Mouse (Mus musculus) ES-E14 (cell line): ENCODE measurements around the gene Acadvl. TPM values are rescaled to one million over a fixed set of nuclear protein-coding genes. Genes with fewer than 3 reads are reported as not detected.

ENCODE experiments used
- DNase-seq: peaks from one replicate; pipeline ENCODE4 v3.0.0-alpha.2; 2013; ENCODE audit warnings: low read depth, low spot score
- H3K27ac ChIP-seq: 2 replicates; pipeline ENCODE4 v1.5.1; 2012; ENCODE audit warnings: low read depth, mild to moderate bottlenecking, low read length, moderate library complexity, mixed read lengths; ENCODE audit not compliant: poor library complexity, insufficient read depth, severe bottlenecking
- H3K36me3 ChIP-seq: 2 replicates; pipeline ENCODE4 v1.6.1; 2012; ENCODE audit warnings: mild to moderate bottlenecking, low read length, moderate library complexity, mixed read lengths; ENCODE audit not compliant: control insufficient read depth, poor library complexity, insufficient read depth, severe bottlenecking
- H3K4me1 ChIP-seq, 2 experiments: fragments of 150-350 bp in 1 of 2; sonication (generic) in 1 of 2; 2 replicates each; pipeline ENCODE4 v1.6.1; 2012; ENCODE audit warnings: low read length in 2 of 2, mild to moderate bottlenecking in 1 of 2, mixed read lengths in 1 of 2; ENCODE audit not compliant: control insufficient read depth in 2 of 2, insufficient read depth in 2 of 2, poor library complexity in 1 of 2
- H3K4me3 ChIP-seq, 2 experiments: fragments of 150-350 bp in 1 of 2; sonication (generic) in 1 of 2; 2 replicates each; pipeline ENCODE4 v1.5.1; 2012; ENCODE audit warnings: low read length in 2 of 2, low read depth in 1 of 2, mild to moderate bottlenecking in 1 of 2, mixed read lengths in 1 of 2; ENCODE audit not compliant: insufficient read depth in 1 of 2, poor library complexity in 1 of 2, severe bottlenecking in 1 of 2
- H3K9ac ChIP-seq: 2 replicates; pipeline ENCODE4 v1.6.1; 2012; ENCODE audit warnings: low read depth, mild to moderate bottlenecking, low read length, mixed read lengths; ENCODE audit not compliant: poor library complexity, insufficient read depth, severe bottlenecking
- H3K9me3 ChIP-seq: fragments of 150-350 bp; sonication (generic); 2 replicates; pipeline ENCODE4 v1.6.1; 2012; ENCODE audit warnings: low read depth, mild to moderate bottlenecking, low read length; ENCODE audit not compliant: control insufficient read depth, insufficient read depth
- CHD2 ChIP-seq: IDR thresholded peaks from 2 replicates; pipeline ENCODE4 v1.6.1; 2014; ENCODE audit warnings: mild to moderate bottlenecking, low read depth, low read length, inconsistent platforms
- HCFC1 ChIP-seq: IDR thresholded peaks from 2 replicates; pipeline ENCODE4 v1.6.1; 2012; ENCODE audit warnings: low read length, inconsistent platforms, borderline replicate concordance; ENCODE audit not compliant: insufficient read depth
- MAFK ChIP-seq: IDR thresholded peaks from 2 replicates; pipeline ENCODE4 v1.6.1; 2014; ENCODE audit warnings: mild to moderate bottlenecking, low read depth, low read length, inconsistent platforms; ENCODE audit not compliant: insufficient read depth
- ZC3H11A ChIP-seq: IDR thresholded peaks from 2 replicates; pipeline ENCODE4 v1.6.1; 2012; ENCODE audit warnings: low read depth, mild to moderate bottlenecking, inconsistent platforms, low read length, borderline replicate concordance
- ZNF384 ChIP-seq: IDR thresholded peaks from 2 replicates; pipeline ENCODE4 v1.6.1; 2012; ENCODE audit warnings: low read depth, low read length, inconsistent platforms
- in situ Hi-C, 2 experiments: fragments of 600-800 bp; cut with MboI; formaldehyde crosslinking; loops; one replicate each; pipeline ENCODE4 v1.15.1; 2025; ENCODE audit warnings: low sequenced_read_pairs in 2 of 2, inconsistent platforms in 1 of 2; ENCODE audit not compliant: unreplicated experiment in 2 of 2
- total RNA-seq: library from RNA; depleted of rRNA; stranded (reverse); fragments of 300-350 nt; gene quantifications from 2 replicates; pipeline ENCODE4 v1.2.3, GENCODE M21; 2012

The Acadvl gene
- total RNA-seq, 1 experiment, result 48.7 TPM

- no peak overlapping the region for H3K27ac ChIP-seq
- no peak for DNase-seq
- peaks cover 3 to 18% of the 10 kb centered on the region in 2 experiments; a peak in 2 of 4 replicates for H3K4me1 ChIP-seq
- H3K4me3 ChIP-seq, result no peak overlapping the region
- TF ChIP-seq ZC3H11A (no peak), MAFK (no peak), HCFC1 (no peak), CHD2 (no peak), ZNF384 (no peak)
- in situ Hi-C loops, result no loop called here
- H3K36me3 ChIP-seq, result peaks cover 72% of the 10 kb centered on the region
- H3K9me3 ChIP-seq, result no peaks in the 10 kb centered on the region
- H3K9ac ChIP-seq, result no peak overlapping the region
These were observed 5.2 kb downstream of the Acadvl start for GRCm38 (mm10) chr11:70010033-70010432.

DNA sequence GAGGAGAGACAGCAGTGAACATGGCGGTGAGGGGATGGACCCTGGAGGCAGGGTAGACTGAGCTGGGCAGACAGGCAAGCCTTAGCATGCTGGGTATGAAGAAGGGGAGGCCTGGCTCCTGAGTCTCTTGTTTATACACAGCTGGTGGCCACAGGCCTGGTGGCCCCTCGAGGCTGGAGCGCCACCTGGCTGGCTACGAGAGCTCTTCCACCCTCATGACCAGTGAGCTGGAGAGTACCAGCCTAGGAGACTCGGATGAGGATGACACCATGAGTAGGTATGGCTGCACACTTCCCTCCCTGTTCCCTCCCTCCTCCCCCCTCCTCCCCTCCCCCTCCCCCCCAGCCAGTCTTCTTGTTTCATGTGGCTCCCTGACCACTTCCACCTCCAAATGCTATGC is 9.7 kb downstream of the Acadvl start:
- in situ Hi-C loops, result no loop called here
- peaks cover 56% of the 10 kb centered on the region for H3K36me3 ChIP-seq
- no peak overlapping the region for H3K27ac ChIP-seq
- DNase-seq, result no peak
- H3K9me3 ChIP-seq, result no peaks in the 10 kb centered on the region
- H3K4me3 ChIP-seq, result no peak overlapping the region
- no peak overlapping the region for H3K9ac ChIP-seq
- TF ChIP-seq MAFK, result no peak
- no peak for TF ChIP-seq ZNF384
- TF ChIP-seq CHD2, result no peak
- no peak for TF ChIP-seq HCFC1
- no peak for TF ChIP-seq ZC3H11A
- H3K4me1 ChIP-seq, result peaks cover 7 to 22% of the 10 kb centered on the region in 2 experiments

DNA sequence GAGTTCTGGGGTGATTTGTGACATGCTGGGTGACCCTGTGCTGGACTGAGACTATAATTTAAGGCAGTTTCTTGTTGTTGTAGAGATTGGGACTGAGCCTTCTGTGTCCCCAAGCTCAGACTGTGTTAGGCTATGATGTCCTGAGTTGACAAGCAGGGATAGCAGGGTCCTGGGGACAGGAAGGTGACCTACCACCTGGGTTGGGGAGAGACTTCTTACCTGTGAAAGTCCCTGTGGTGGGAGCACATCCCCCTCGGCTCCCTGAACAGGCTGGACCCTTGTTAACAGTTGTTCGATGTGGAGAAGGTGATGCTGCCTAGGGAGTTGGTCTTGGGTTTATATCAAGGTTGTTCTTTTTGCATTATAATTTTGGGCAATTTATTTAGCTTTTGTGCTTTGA is 12.7 kb downstream of the Acadvl start:
- Histone ChIP-seq H3K9me3 (no peaks in the 10 kb centered on the region), H3K27ac (no peak overlapping the region), H3K4me3 (peak overlapping the region in 1 of 2 experiments; percentile 7; a peak in 1 of 4 replicates), H3K36me3 (peaks cover 52% of the 10 kb centered on the region), H3K4me1 (peaks cover 12 to 28% of the 10 kb centered on the region in 2 experiments), H3K9ac (no peak overlapping the region)
- no peak for DNase-seq
- in situ Hi-C loops, result no loop called here
- no peak for TF ChIP-seq HCFC1
- no peak for TF ChIP-seq CHD2
- TF ChIP-seq ZC3H11A, result no peak
- no peak for TF ChIP-seq MAFK
- TF ChIP-seq ZNF384, result no peak

DNA sequence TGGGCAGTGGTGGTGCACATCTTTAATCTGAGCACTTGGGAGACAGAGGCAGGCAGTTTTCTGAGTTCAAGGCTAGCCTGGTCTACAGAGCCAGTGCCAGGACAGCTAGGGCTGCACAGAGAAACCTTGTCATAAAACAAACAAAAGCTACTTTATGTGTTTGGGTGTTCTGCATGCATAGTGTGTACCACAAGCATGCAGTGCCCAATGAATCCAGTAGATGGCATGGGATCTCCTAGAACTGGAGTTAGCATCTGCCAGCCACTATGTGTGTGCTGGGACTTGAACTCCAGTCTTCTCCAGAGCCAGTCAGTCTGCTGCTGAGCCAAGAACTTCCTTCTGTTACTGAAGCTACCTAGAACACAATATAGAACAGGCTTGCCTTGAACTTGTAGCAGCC is 13.3 kb downstream of the Acadvl start:
- peak overlapping the region; percentile 75 to 87 for H3K4me3 ChIP-seq
- no peak for DNase-seq
- H3K9ac ChIP-seq, result no peak overlapping the region
- H3K27ac ChIP-seq, result no peak overlapping the region
- peaks cover 13 to 26% of the 10 kb centered on the region in 2 experiments for H3K4me1 ChIP-seq
- H3K9me3 ChIP-seq, result no peaks in the 10 kb centered on the region
- peaks cover 46% of the 10 kb centered on the region for H3K36me3 ChIP-seq
- in situ Hi-C loops, result no loop called here
- TF ChIP-seq ZNF384 (no peak), ZC3H11A (peak; percentile 38; the same call in 1 of the 2 replicates), HCFC1 (no peak), MAFK (no peak)

- in situ Hi-C loops, result no loop called here
- DNase-seq, result no peak
- TF ChIP-seq ZNF384 (no peak), ZC3H11A (no peak)
- peaks cover 40% of the 10 kb centered on the region for H3K36me3 ChIP-seq
- peaks cover 13 to 26% of the 10 kb centered on the region in 2 experiments for H3K4me1 ChIP-seq
- peak overlapping the region; percentile 77; the same call in 1 of the 2 replicates for H3K27ac ChIP-seq
- peak overlapping the region; percentile 75 to 87 for H3K4me3 ChIP-seq
- H3K9ac ChIP-seq, result peak overlapping the region; percentile 88
- no peaks in the 10 kb centered on the region for H3K9me3 ChIP-seq
These were observed 14.1 kb downstream of the Acadvl start for GRCm38 (mm10) chr11:70001159-70001558.
